Mouse (Mus musculus) cerebellum, postnatal 36 days (tissue): ENCODE measurements around the gene Tas2r118.

Experiments
- DNase-seq, 2 experiments: peaks; one replicate each; pipeline ENCODE4 v3.0.0; 2021 to 2022; ENCODE audit warnings: mixed read lengths in 2 of 2

The Tas2r118 gene

GRCm38 (mm10) chr6:23969960-23970359, at the start of gene Tas2r118:
TSS of gene Tas2r118 (minus strand) at chr6:23970060.
- DNase-seq: no peak

GRCm38 (mm10) chr6:24018320-24018719, 48.5 kb upstream of the Tas2r118 start:
- DNase-seq: no peak

- DNase-seq: no peak
Measured at GRCm38 (mm10) chr6:23993276-23993675, 23.4 kb upstream of the Tas2r118 start.

- no peak for DNase-seq
Measured at GRCm38 (mm10) chr6:23990687-23991387, 21.0 kb upstream of the Tas2r118 start.

- DNase-seq: no peak
Measured at GRCm38 (mm10) chr6:23986293-23986692, 16.4 kb upstream of the Tas2r118 start.

- DNase-seq: no peak
Measured at GRCm38 (mm10) chr6:23966980-23967379, 2.9 kb downstream of the Tas2r118 start.

GRCm38 (mm10) chr6:23965925-23966324, 3.9 kb downstream of the Tas2r118 start:
- DNase-seq: no peak

GRCm38 (mm10) chr6:23963741-23964140, 6.1 kb downstream of the Tas2r118 start:
- no peak for DNase-seq

GRCm38 (mm10) chr6:23940776-23941175, 29.1 kb downstream of the Tas2r118 start:
- DNase-seq: peak; percentile 24 to 53

- DNase-seq: no peak
Measured at GRCm38 (mm10) chr6:23938575-23939488, 31.0 kb downstream of the Tas2r118 start.

GRCm38 (mm10) chr6:23936414-23936813, 33.4 kb downstream of the Tas2r118 start:
- no peak for DNase-seq

GRCm38 (mm10) chr6:23923806-23924205, 46.1 kb downstream of the Tas2r118 start:
- DNase-seq: no peak
